Mouse (Mus musculus) monocyte, adult 2 months (primary cell): ENCODE results near the gene Gipc3.

ENCODE experiments used
- DNase-seq, 2 experiments: peaks; one replicate each; pipeline ENCODE4 v3.0.0; 2022; ENCODE audit warnings: low spot score in 2 of 2, low read depth in 1 of 2

Gene Gipc3

DNA sequence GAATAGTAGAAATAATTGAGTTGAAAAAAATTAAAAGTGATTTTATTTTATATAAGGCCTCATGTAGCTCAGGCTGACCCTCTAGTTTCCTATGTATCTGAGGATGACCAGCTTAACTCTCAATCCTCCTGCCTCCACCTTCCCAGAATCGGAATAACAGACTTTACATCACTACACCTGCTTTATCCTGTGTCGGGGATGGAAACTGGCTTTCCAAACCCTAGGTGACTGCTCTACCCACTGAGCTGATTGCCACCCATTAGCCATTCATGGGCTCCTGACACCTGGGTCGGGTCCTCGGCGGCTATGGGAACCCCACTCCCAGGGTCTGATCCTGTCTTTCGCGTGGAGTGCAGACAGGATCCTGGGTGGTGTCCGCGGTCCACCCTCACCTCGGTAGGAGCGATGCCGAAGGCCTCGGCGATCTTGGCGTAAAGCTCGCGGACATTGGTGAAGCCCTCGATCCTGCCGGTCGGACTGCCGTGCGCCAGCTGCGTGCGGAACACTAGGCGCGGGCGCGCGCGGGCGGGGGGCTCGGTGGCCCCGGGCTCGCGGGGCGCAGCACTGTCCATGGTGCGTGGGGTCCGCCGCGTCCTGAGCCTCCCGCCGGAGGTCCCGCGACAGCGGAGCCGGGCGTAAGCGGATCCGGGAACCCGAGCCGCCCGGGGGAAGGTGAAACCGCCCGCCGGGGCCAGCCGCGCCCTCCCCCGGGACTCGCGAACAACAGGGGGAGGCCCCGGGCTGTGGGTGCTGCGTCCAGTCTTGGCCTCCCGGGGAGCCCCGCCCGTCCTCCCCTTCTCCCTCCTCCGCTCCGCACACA is at the start of gene Gipc3:
Gipc3 (minus strand) TSS at position 581 of the 820 bp plus-strand sequence.
- DNase-seq: no peak

DNA sequence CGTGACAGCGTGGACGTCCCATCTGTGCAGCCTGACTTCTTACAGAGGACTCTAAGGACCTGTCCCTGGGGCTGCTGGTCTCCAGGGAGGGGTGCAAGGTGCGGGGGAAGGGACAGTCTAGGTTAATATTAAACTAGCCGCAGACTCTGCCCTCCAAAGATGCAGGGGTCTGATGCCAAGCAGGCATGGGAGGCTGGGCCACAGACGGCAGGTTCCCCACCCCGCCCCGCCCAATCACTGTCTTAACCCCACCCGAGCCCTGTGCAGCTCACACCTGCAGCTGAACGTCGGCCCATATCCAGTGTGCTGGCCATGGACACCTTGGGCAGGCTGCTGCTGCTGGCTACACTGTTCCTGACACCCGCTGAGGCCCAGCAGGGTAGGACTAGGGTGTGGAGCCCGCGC is 49.7 kb upstream of the Gipc3 start, which contains the start of gene Smim24:
Smim24 (plus strand) TSS at position 271 of the 405 bp plus-strand sequence.
- no peak for DNase-seq

DNA sequence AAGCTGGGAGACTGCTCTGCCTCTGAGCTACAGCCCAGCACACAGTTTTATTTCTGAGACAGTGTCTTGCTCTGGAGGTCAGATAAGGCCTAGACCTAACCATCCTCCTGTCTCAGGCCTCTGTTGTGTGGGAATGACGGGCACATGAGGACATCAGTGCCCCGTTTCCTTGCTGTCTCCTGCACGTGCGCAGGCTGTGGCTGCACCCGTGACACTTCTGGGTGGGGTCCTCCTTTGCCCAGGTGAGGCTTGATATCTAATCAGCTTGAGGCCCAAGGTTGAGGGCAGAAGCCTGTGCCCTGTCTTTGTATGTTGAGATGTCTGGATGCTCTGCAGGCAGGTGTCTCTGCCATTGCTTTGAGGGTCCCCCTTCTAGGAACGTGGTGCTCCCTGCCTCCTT is 49.2 kb upstream of the Gipc3 start:
- no peak for DNase-seq

DNA sequence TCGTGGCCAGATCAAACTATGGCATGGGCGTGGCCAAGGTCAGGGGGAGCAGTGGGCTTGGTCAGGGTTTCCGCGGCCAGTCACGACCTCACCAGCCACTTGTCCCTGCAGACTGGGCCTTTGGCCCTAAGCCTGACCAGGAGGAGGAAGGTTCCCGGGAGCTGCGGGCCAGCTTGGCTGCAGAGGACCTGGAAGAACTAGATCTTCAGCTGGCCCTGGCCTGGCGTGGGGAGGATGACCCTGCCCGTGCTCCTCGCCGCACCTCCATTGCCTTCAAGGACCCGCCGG is 47.6 kb upstream of the Gipc3 start:
- no peak for DNase-seq

DNA sequence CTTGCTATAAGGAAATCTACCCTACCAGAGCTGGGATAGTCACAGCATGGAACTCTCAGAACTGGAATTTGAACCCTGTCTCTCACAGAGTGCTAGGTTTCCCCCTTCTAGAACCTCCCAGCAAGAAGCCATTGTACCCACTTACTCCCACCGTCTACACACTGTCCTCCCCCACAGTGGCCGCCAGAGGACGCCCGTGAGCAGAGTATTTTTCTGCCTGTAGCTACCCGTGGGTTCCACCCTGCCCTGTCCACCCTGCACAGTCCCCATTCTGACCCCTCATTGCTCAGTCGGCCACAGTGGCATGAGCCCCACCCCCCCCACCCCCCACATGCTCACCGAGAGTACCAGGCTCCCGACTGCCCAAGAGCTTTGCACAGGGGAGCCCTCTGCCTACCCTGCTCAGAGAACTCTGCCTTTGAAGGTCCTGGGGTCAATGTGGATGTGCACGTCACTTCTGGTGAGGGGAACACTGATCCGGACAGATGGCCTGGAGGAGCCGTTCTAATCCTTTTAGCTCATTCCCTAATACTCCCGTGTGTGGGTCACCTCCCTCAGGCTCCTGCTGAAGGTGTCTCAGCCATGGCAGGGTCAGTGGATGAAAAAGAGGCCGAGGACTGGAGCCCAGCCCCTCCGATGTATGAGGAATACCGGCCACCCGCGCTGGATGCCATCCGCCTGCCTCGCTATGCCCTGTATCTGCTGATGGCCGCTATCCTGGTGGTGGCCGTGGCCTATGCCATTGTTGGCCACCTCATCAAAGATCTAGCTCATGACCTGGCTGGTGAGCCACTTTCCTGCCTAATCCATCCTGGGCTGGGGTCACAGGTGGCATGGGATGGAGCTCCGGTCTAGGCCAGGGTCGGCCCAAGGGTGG is 47.0 kb upstream of the Gipc3 start:
- peak in 1 of 2 experiments; percentile 68 for DNase-seq

DNA sequence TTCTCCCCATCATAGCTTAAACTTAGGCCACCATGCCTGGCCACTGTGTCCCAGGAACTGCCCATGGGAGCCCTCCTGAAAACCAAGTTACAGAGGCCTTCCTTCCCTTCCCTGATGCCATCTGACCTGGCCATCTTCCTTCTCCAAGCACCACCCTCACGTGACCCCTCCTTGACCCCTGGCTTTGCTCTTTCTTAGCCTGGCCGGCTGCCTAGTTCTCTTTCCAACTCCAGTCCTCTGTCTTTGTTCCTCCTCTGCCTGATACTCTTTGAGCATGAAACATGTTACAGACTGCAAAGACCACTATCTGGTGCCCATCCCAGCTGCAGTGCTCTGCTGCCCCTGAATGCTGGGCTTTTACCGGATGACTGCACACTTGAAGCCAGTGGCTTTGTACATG is 46.3 kb upstream of the Gipc3 start:
- DNase-seq: no peak

DNA sequence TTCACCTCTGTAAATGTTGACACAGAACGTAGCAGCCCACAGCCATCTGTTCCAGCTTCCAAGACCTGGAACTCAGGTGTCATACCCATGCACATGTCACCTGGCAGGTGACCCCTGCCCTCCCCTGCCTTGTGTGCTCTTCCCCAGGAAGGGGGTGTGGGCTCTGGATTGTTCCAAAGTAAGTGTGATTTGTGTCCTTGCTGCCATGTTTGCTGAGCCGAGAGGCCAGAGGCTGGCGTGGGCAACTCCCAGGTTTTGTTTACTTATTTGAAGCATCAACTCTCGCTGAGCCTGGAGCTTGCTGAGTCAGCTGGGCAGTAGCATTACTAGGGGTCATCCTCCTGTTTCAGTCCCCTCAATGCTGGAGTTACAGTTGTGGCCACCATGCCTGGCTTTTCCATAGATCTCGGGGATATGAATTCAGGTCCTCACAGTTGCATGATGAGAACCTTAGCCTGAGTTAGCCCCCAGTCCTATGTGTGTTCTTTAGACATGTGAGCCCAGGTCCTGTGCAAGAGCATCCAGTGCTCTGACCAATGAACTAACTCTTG is 45.5 kb upstream of the Gipc3 start, which contains the start of gene Gm48552:
Gm48552 (plus strand) TSS at position 501 of the 551 bp plus-strand sequence.
- no peak for DNase-seq

DNA sequence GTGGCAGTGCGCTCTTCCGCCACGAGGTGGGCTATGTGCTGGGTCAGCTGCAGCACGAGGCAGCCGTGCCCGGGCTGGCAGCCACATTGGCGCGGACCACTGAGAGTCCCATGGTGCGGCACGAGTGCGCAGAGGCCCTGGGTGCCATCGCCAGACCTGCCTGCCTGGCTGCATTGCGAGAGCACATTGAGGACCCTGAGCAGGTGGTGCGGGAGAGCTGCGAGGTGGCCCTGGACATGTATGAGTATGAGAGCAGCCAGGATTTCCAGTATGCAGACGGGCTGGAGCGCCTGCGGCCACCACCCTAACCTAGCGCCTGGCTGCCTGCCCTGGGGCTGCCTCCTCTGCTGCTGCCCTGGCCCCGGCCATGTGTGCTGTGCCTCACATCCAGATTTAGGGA is 44.6 kb upstream of the Gipc3 start:
- no peak for DNase-seq

DNA sequence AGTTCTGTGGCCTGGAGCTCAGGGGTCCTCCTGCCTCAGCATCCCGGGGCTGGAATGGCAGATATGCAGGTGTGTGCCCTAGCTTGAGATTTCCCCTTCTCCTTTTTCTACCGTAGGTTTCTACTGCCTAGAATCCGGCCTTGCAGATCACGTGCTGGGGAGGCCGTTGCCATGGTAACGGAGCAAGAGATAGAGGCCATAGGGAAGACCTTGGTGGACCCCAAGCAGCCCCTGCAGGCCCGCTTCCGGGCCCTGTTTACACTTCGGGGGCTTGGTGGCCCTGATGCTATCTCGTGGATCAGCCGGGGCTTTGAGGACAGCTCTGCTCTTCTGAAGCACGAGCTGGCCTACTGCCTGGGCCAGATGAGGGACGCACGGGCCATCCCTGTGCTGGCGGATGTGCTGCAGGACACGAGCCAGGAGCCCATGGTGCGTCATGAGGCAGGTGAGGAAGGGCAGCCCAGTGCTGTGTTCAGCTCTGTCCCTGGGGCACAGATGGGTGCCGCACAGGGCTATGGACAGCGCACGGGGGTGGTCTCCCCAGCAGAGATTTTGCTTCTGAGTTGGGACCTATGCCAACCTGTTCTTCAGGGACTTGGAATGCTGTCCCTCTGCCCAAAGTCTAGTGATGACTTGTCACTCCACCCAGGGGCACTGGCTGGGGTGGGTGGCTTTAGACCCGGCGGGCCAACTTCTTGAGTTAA is 42.7 kb upstream of the Gipc3 start:
- DNase-seq: no peak

DNA sequence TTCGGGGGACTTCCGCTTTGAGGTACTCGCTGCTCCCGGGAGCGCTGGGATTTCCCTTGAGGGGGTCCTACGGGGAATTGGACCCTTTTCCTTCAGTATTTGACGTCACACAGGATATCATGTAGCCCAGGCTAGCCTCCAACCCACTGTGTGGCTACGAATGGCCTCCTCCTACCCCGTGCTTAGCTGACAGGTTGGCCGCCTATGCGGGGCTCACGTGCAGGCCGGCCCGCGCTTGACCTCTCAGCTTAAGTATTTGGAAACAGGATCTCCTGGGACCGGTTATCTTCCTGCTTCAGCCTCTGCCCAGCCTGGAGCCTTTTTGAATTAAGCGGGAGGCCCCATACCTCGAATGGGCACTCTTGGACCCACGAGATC is 41.5 kb upstream of the Gipc3 start:
- no peak for DNase-seq

DNA sequence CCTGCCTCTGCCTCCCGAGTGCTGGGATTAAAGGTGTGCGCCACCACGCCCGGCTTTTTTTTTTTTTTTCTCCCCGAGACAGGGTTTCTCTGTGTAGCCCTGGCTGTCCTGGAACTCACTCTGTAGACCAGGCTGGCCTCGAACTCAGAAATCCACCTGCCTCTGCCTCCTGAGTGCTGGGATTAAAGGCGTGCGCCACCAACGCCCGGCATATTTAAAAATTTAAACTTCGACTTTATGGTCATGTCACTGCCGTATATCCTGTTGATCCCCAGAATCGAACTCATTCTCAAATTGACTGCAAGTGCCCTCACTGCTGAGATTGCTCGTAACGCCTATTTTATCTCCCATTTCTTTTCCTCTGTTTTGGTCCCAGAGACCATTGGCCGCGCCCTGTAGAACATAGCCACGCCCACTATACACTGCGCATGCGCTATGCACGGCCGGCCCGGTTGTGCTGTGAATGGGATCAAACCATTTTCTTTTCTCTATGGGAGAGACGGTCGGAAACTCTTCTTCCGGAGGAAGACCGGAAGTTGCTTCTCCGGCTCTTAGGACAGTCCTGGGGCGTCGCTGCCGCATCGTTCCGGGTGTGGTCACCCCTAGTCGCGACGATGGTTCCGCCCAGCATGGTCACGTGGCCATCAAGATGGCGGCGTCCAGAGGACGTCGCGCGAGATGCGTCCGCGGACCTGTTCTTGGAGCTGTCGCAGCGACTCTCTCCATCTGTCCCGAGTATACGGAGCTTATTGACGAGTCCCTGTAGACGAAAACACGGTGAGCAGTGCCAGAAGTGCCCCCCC is 40.9 kb upstream of the Gipc3 start, which contains the start of the genes Dohh and Gm48551:
Dohh (plus strand) TSS at position 627 of the 803 bp plus-strand sequence.
Gm48551 (plus strand) TSS at position 665 of the 803 bp plus-strand sequence.
- peak; percentile 96 to 97 for DNase-seq

DNA sequence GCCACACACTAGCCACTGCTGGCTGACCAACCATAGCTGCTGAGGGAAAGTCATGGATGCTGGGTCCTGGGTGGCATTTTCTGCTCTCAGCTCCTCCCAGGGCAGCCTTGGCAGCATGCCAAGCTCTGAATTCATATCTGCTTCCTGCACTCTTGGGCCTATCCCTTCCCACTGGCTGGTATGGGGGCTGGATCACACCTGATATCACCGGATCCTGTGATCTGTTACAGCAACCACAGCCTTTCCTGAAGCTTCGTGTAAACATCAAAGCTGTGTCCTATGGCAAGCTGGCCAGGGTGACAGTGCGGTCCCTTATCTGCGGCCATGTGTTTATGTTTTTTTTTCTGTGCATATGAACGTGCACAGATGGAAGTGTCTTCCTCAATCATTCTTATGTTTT is 39.0 kb upstream of the Gipc3 start:
- DNase-seq: no peak

DNA sequence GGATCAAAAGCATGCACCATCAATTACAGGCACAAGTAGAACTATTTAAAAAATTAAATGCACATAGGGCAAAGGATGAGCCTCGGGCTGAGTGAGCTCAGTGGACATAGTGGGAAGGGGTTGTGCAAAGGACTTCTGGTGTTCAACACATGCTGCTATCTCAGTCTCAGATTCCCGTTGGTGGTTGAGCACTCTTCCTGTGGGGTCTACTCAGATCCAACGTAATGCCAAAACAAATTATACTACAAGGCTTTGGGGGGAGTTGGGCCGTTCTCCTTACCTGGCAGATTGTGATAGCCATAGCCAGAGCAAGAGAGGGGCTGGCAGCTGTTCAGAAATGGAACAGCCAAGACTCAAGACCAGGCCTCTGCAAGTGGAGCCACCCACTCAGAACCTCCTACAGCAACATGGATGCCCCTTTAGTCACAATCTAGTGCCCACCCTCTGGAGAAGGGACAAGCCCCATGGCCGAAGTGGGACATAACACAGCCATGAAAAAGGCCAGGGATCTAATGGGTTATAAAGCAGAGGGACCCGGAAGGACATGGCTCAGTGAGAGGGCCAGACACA is 36.8 kb upstream of the Gipc3 start:
- DNase-seq: no peak

DNA sequence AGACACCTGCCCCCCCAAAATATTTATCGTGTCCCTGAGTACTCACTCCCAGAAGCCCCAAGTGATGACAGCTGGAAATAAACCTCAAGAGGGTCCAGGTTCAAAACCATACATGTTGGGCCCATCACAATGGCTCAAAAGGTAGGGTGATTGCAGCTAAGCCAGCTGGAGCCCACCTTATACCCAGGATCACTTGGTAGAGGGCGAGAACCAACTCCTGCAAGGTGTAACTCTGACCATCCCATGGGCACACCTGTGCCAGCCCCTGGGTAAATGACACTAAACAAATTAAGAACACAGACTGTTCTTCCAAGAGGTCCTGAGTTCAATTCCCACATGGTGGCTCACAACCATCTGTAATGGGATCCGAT is 36.1 kb upstream of the Gipc3 start:
- DNase-seq: no peak

DNA sequence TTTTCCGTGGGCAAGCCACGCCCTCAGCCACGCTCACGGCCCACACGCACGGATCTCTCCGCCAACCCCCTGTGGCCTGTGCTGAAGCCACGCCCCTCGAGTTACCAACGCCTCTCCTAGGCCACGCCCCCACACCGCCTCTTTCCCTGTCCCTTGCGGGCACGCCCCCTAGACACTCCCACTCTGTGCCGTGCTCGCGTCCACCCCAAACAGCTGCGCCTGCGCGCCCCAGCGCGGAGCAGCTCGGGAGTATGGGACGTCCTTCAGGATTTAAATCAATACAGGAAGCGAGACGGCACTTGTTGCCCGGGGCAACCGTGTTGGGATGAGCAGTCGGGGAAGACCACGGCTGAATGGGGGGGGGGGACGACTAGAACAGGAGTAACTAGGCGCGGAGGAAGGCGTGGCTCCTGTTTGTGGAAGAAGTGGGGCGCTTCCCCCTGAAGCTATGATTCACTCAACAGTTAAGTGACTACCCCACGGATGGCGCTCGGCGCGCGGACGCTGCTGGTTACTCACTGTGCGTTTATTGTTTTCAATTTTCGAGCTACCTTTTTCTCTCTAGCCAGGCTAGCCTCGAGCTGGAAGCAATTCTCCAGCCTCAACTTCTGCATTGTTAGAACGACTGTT is 35.6 kb upstream of the Gipc3 start:
- DNase-seq: peak; percentile 100

DNA sequence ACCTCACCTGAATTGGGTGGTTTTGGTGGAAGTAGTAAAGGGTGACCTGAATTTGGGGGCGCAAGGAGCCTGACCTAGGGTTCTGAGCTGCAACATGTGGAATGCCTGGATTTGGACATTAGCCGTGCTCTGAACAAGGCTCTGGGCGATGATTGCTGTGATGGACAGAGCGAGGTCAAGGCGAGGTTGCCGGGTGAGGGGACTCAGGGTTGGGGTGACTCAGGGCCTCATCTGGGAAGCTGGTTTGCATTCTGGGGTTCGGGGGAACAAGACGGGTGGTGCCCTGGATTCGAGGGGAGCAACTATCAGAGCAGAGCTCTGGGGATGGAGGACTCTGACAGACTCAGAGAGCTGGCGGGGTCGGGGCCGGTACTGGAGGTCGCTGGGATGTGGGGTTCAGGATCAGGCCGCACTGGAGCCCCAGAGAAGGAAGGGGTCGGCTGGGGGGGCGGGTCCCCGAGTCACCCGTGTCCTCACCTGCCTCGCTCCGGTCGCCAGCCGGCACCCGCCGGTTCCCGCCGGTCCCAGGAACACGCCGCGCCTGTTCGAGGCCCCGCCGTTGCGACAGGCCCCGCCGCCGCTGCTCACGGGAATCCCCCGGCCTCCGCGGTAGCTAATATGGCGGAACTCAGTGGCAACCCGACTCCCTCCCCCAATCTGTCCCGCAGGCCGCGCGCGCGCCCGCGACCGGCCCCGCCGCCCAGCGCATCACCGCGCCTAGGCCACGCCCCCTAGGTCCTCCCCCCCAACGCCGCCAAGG is 34.9 kb upstream of the Gipc3 start, which contains the start of gene Fzr1:
Fzr1 (minus strand) TSS at position 724 of the 760 bp plus-strand sequence.
- DNase-seq: no peak

DNA sequence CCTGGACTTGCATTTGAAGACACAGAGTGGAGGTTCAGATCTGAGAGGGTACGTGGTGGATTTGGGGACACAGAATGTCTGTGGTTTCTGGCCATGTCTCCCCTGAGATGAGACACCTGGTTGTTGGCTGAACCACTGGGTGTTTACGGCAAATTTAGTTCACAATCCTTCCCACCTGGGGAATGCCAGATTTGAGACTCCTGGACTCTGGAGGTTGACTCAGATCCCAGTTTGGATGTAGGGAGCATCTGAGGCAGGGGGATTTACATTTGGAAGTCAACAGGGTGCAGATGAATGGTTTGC is 34.2 kb upstream of the Gipc3 start:
- no peak for DNase-seq

DNA sequence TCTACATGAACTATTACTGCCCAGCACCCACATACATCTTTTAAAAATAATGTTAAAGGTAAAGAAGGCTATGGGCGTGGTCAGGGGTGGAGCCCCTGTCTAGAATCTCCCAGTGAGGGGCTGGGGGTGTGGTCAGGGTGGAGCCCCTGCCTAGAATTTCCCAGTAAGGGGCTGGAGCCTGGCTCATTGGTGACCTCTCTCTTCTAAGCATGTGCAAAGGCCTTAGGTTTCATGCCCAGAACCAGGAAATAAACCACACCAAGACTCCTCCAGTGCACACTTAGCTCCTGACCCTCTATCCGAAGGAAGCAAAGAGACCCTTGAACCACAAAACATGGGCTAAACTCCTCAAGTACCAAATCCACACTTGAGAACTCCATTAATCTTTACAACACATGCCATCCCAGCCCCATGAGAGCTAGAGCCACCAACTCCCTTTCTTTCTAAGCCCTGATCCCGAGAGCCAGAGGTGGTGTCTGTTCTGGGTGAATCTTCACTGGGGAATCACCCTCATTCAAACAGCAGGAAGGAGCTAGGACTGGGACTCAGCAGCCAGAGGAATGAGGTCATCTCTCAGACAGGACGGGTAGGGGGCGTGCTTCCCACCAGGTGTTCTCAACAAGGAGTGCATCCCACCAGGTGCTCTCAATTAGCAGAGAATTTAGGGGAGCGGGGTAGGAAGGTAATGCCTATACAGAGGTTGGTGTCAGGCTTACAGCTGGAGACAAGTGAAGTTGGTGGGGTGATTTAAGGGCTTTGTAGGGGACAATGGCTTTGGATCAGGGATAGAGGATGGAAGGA is 33.7 kb upstream of the Gipc3 start:
- no peak for DNase-seq
